Mouse (Mus musculus): Measurements from ENCODE around the gene Sycn. TPM values are rescaled to one million over a fixed set of nuclear protein-coding genes. Genes with fewer than 3 reads are reported as not detected.

Sycn gene
- polyA plus RNA-seq, 1 experiment = 2.4 TPM

DNA sequence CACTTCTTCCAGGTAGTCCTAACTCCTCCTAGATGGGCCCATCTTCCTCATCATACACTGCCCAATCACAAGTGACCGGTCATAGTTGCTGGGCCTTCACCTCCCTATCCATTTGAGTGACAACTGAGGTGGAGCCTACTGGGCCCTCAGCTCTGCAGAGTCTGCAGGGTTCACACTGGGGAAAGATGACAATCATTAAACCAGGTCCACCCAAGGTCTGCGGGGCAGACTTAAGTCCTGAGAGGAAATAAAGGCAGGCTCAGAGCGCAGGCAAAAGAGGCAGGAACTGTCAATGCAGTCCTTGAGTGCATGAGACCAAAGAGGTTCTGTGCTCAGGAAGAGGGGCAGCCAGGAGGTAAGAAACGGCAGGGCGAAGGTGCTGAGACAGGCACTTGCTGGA is 32.0 kb downstream of the Sycn start:
- Histone ChIP-seq H3K4me3 (ENCODE audit: control insufficient read depth, insufficient read depth, low read length) (no peak overlapping the region), H3K27ac (ENCODE audit: control insufficient read depth, insufficient read depth, low read length) (no peak overlapping the region), H3K4me1 (replicated peaks; ENCODE audit: control insufficient read depth, insufficient read depth, low read length) (peaks cover 22% of the 10 kb centered on the region), H3K27me3 (ENCODE audit: control insufficient read depth, insufficient read depth, low read length) (no peaks in the 10 kb centered on the region), H3K36me3 (ENCODE audit: control insufficient read depth, insufficient read depth, low read length) (no peaks in the 10 kb centered on the region; the same call in 1 of the 2 replicates)
- 93% methylated on average over 5 of the region's 5 CpGs for WGBS
- no peak for DNase-seq
- TF ChIP-seq CTCF (IDR thresholded peaks at IDR 0.05; ENCODE audit: borderline replicate concordance, control insufficient read depth, extremely low read depth, insufficient read depth, low read length, poor library complexity) (no peak), POLR2A (IDR thresholded peaks at IDR 0.05; ENCODE audit: control insufficient read depth, extremely low read depth, insufficient read depth, low read length, poor library complexity) (no peak)

DNA sequence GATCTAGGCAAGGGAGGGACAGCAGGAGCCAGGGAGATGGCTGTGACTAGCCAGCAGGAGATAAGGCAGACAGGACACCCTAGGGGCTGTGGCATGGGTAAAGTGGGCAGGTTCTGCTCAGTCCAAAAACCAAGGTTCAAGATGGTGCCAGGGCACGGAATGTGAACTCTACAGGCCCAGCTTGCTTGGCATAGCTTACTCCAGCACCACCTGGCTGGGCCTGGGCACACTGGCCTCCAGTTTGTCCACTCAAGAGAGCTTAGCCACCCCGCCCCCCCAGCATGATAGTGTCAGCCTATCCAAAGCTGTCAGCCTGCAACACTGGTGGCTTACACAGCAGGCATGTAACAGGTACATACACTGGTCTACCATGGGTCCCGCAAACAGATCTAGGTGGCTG is 32.6 kb downstream of the Sycn start:
- Histone ChIP-seq H3K4me1 (replicated peaks; ENCODE audit: control insufficient read depth, insufficient read depth, low read length) (peaks cover 20% of the 10 kb centered on the region), H3K27ac (ENCODE audit: control insufficient read depth, insufficient read depth, low read length) (no peak overlapping the region), H3K27me3 (ENCODE audit: control insufficient read depth, insufficient read depth, low read length) (no peaks in the 10 kb centered on the region), H3K4me3 (ENCODE audit: control insufficient read depth, insufficient read depth, low read length) (no peak overlapping the region), H3K36me3 (ENCODE audit: control insufficient read depth, insufficient read depth, low read length) (no peaks in the 10 kb centered on the region)
- WGBS = 90% methylated on average over 3 of the region's 3 CpGs
- DNase-seq = no peak
- TF ChIP-seq CTCF (IDR thresholded peaks at IDR 0.05; ENCODE audit: borderline replicate concordance, control insufficient read depth, extremely low read depth, insufficient read depth, low read length, poor library complexity) (no peak), POLR2A (IDR thresholded peaks at IDR 0.05; ENCODE audit: control insufficient read depth, extremely low read depth, insufficient read depth, low read length, poor library complexity) (no peak)

DNA sequence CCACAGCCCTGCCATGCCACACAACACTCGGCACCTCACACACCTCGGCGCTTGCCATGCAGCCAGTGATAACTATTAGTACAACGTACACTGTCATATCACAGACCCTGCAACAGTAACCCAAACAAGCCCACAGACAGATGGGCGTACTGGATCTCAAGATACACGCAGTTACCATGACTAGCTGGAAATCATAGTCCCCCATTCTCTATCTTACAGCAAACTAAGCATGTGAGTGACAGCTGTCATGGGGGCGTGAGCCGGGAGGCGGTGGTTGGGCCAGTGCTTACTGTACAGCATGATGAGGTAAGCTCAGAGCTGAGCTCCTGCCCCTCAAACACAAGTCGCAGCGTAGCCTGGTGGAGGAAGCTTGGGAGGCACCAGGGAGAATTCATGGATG is 34.9 kb downstream of the Sycn start:
- DNase-seq = no peak
- 95% methylated on average over 11 of the region's 11 CpGs for WGBS
- Histone ChIP-seq H3K36me3 (ENCODE audit: control insufficient read depth, insufficient read depth, low read length) (no peaks in the 10 kb centered on the region), H3K4me3 (ENCODE audit: control insufficient read depth, insufficient read depth, low read length) (no peak overlapping the region), H3K4me1 (replicated peaks; ENCODE audit: control insufficient read depth, insufficient read depth, low read length) (peaks cover 34% of the 10 kb centered on the region), H3K27me3 (ENCODE audit: control insufficient read depth, insufficient read depth, low read length) (no peaks in the 10 kb centered on the region), H3K27ac (ENCODE audit: control insufficient read depth, insufficient read depth, low read length) (no peak overlapping the region)
- TF ChIP-seq POLR2A (IDR thresholded peaks at IDR 0.05; ENCODE audit: control insufficient read depth, extremely low read depth, insufficient read depth, low read length, poor library complexity) = no peak
- TF ChIP-seq CTCF (IDR thresholded peaks at IDR 0.05; ENCODE audit: borderline replicate concordance, control insufficient read depth, extremely low read depth, insufficient read depth, low read length, poor library complexity) = no peak

DNA sequence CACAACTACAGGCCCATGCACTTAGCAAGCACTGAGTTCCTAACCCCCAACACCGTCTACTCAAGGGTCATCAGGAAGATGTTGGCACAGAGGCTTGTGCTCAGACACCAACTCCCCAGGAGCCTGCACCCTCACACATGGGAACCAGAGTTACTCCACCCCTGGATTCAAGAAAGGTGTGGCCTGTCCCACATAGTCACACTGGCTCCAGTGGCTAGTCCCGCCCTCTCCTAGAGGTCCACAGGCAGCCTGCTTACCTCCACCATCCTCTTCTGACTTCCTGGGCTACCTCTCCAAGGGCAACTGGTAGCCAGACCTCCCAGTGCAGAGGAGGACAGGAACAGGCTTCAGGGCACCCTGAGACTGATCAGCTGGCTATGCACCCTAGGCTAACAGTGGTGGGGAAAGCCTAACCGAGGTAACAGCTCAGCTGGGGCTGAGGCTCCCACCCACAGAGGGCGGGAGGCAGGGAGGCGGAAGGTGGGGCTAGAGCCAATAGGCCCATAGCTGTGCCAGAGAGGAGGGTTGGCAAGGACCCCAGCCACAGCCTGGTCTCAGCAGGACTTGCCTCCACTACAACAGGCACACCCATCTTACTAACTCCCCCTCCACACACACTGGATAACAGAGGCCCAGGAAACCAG is 35.7 kb downstream of the Sycn start:
- DNase-seq = no peak
- H3K27ac ChIP-seq (ENCODE audit: control insufficient read depth, insufficient read depth, low read length) = no peak overlapping the region
- no peaks in the 10 kb centered on the region for H3K27me3 ChIP-seq (ENCODE audit: control insufficient read depth, insufficient read depth, low read length)
- H3K4me1 ChIP-seq (replicated peaks; ENCODE audit: control insufficient read depth, insufficient read depth, low read length) = peaks cover 36% of the 10 kb centered on the region
- WGBS = 66% methylated on average over 5 of the region's 5 CpGs
- H3K4me3 ChIP-seq (ENCODE audit: control insufficient read depth, insufficient read depth, low read length) = no peak overlapping the region
- TF ChIP-seq POLR2A (IDR thresholded peaks at IDR 0.05; ENCODE audit: control insufficient read depth, extremely low read depth, insufficient read depth, low read length, poor library complexity) = no peak
- H3K36me3 ChIP-seq (ENCODE audit: control insufficient read depth, insufficient read depth, low read length) = no peaks in the 10 kb centered on the region

DNA sequence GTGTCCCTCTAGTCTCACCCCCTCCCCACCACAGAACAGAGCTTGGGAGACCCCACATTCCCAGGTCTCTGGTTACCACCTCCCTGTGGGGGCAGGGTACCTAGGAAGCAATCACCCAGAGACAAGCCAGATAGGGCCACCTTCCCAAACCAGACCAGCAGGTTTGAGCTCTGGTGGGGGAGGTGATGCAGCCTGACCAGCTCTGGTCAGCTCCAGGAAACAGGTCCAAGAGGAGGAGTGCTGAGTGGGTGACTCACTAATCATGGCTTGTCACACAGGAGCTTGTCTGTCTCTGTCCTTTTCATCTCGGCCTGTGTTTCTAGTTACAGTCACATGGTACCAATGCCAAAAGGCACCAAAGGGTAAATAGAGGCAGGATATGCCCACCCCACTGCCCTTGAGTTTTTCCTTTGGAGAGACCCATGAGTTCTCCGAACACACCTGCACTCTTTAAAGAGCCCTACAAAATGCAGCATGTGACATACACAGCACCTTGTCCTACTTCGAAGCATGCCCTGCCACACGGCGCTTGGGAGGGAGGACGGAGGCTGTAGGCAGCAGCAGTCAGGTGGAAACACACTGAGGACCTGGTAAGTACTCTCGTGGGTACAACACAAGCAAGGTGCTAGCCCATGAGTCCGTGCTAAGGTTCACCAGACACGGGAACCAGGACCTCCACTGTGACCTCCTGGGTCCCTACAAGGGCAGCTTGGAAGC is 37.3 kb downstream of the Sycn start:
- Histone ChIP-seq H3K27ac (ENCODE audit: control insufficient read depth, insufficient read depth, low read length) (no peak overlapping the region), H3K36me3 (ENCODE audit: control insufficient read depth, insufficient read depth, low read length) (no peaks in the 10 kb centered on the region), H3K4me3 (ENCODE audit: control insufficient read depth, insufficient read depth, low read length) (no peak overlapping the region), H3K4me1 (replicated peaks; ENCODE audit: control insufficient read depth, insufficient read depth, low read length) (peaks cover 49% of the 10 kb centered on the region), H3K27me3 (ENCODE audit: control insufficient read depth, insufficient read depth, low read length) (no peaks in the 10 kb centered on the region)
- DNase-seq = no peak
- 90% methylated on average over 9 of the region's 9 CpGs for WGBS
- TF ChIP-seq POLR2A (IDR thresholded peaks at IDR 0.05; ENCODE audit: control insufficient read depth, extremely low read depth, insufficient read depth, low read length, poor library complexity) (no peak), CTCF (IDR thresholded peaks at IDR 0.05; ENCODE audit: borderline replicate concordance, control insufficient read depth, extremely low read depth, insufficient read depth, low read length, poor library complexity) (no peak)

DNA sequence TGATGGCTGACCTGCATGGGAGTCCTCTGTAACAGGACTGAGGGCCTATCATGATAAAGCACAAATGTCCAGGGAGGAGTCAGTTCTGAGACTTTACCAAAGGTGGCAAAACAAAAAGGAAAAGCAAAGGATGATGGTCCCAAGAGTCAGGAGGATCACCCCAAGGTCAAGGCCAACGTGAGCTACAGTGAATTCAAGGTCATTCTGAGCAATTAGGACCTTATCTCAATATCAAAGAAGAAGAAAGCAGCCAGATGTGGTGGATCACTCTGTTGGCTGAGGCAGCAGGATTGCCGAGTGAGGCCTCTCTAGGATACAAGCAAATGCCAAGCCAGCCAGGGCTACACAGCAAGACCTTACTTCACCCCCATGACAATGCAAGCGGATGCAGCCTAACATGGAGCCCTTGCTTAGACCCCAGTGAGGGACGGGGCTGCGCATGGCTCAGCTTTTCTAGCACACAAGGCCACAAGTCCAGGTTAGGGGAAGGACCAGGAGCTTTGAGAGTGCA is 37.9 kb downstream of the Sycn start:
- DNase-seq = no peak
- H3K4me3 ChIP-seq (ENCODE audit: control insufficient read depth, insufficient read depth, low read length) = no peak overlapping the region
- no peak for TF ChIP-seq CTCF (IDR thresholded peaks at IDR 0.05; ENCODE audit: borderline replicate concordance, control insufficient read depth, extremely low read depth, insufficient read depth, low read length, poor library complexity)
- no peak for TF ChIP-seq POLR2A (IDR thresholded peaks at IDR 0.05; ENCODE audit: control insufficient read depth, extremely low read depth, insufficient read depth, low read length, poor library complexity)
- H3K36me3 ChIP-seq (ENCODE audit: control insufficient read depth, insufficient read depth, low read length) = no peaks in the 10 kb centered on the region
- 91% methylated on average over 5 of the region's 5 CpGs for WGBS
- H3K27ac ChIP-seq (ENCODE audit: control insufficient read depth, insufficient read depth, low read length) = no peak overlapping the region
- peaks cover 49% of the 10 kb centered on the region for H3K4me1 ChIP-seq (replicated peaks; ENCODE audit: control insufficient read depth, insufficient read depth, low read length)
- H3K27me3 ChIP-seq (ENCODE audit: control insufficient read depth, insufficient read depth, low read length) = no peaks in the 10 kb centered on the region

Data from thymus, adult 2 months (tissue).